Mouse (Mus musculus): ENCODE measurements around the gene Pcbp4. TPM values are rescaled to one million over a fixed set of nuclear protein-coding genes. Genes with fewer than 3 reads are reported as not detected.
A peak's percentile ranks its signal among the peaks of the same experiment; 100 is the strongest.

The Pcbp4 gene
- total RNA-seq, 1 experiment from 2014 or later = 1.2 TPM

DNA sequence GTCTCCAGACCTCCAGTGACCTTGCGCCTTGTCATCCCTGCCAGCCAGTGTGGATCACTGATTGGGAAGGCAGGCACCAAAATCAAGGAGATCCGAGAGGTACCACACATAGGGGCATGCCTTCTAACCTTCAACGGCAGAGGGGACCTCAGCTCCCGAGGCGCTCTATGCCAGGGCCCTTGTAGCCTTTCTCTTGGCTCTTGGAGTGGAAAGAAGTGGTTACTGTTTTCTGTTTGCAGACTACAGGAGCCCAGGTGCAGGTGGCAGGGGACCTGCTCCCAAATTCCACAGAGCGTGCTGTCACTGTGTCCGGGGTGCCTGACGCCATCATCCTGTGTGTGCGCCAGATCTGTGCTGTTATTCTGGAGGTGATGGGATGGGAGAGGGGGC lies 7.9 kb downstream of the Pcbp4 start:
- ATAC-seq (ENCODE audit: extremely low read depth, insufficient number of reproducible peaks, low FRiP score, poor library complexity, severe bottlenecking) = no peak

DNA sequence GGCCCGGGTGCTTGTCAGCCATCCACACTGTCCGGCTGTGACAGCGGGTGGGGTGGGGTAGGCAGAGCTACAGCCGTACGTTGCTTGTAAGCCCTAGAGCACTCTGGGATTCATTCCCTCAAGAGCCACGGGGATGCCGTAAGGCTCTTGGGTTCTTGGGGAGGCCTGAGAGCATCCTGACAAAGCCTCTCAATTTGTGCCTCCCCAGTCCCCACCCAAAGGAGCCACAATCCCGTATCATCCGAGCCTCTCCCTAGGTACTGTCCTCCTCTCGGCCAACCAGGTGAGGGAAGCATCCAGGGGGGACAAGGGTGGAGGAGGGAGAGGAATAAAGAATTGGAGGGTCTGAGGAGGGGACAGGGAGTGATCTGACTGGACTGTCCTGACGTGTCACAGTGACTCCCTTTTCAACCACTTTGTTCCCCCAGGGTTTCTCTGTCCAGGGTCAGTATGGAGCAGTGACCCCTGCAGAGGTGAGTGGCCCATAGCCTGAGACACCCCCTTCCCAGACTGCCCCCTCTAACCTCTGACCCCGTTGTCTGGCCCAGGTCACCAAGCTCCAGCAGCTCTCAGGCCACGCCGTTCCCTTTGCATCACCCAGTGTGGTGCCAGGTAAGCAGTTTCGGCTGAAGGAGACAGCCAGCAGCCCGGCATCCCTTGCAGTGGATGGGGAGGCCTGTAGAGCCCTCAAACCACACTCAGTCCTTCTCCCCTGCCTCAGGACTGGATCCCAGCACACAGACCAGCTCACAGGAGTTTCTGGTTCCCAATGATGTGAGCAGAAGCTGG lies 8.7 kb downstream of the Pcbp4 start:
- ATAC-seq (ENCODE audit: extremely low read depth, insufficient number of reproducible peaks, low FRiP score, poor library complexity, severe bottlenecking) = no peak

DNA sequence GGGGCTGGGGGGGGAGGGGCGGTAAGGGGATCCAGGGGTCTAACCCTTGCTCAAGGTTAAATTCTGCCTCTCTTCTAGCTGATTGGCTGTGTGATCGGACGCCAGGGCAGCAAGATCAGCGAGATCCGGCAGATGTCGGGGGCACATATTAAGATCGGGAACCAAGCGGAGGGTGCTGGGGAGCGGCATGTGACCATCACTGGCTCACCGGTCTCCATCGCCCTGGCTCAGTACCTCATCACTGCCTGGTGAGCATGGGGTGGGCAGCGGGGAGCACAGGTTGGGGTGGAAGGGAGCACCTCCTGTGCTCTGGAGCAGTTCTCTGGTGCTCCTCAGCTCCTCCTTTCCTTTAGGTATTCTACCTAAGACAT lies 9.3 kb downstream of the Pcbp4 start:
- no peak for ATAC-seq (ENCODE audit: extremely low read depth, insufficient number of reproducible peaks, low FRiP score, poor library complexity, severe bottlenecking)

DNA sequence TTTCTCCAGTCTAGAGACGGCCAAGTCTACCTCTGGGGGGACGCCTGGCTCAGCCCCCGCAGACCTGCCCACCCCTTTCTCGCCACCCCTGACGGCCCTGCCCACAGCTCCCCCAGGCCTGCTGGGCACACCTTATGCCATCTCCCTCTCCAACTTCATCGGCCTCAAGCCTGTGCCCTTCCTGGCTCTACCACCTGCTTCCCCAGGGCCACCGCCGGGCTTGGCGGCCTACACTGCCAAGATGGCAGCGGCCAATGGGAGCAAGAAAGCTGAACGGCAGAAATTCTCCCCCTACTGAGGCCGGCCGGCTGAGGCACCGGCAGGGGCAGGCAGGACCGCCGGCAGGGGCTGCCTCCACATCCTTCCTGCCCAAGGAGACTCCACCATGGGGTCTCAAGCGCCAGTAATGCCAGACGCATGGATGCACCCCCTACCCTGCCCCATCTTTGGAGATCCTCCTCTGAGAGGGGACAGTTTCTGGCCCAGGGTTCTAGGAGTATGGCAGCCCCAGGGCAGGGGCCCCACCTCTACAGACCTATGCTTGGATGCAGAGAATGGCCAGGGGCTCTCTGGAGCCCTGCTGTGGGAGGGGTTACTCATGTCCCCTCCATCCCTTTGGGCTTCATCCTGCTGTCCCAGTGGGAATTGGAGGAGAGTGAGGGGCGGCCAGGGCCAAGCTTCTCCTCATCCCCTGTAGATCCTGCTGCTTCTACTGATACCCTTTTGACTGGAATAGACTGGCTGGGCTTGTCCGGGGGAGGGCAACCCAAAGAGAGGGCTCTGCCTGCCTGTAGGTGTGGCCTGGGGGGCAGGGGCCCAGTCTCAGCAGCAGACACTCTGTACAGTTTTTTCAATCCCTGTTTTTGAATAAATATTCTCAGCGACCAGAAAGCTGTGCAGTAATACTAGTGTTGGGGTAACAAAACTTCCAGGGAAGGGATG lies 10.3 kb downstream of the Pcbp4 start:
- ATAC-seq (ENCODE audit: extremely low read depth, insufficient number of reproducible peaks, low FRiP score, poor library complexity, severe bottlenecking) = no peak

DNA sequence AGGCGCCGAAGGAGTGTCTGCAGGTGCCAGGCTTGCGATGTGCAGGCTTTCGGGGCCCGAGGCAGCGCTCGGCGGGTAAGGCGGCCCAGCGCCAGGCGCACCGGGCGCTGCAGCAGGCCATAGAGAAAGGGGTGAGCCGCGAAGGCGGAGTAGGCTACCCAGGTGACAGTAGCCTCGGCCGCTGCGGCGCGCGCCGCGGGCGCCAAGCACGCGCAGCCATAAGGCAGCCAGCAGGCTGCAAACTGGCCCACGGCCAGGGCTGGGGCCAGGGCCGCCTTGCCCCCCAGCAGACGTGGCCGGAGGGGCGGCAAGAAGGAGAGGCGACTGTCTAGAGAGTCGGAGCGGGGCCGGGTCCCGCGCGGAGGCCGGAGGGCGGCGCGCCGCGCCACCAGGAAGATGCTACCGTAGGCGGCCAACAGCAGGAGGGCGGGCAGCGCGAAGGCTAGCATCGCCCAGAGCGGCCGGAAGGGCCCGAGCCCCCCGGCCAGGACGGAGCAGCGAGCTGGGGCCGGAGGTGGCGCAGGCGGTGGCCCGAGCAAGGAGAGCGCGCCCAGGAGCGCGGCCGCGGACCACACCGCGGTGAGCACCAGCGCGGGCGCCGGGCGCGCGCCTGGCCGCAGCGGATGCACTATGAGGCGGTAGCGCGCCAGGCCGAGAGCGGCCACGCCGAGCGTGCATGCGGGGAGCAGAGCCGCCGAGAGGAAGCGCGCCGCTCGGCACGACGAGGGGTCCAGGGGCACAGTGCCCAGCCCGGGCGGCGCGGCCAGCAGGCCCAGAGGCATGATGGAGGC lies 11.9 kb downstream of the Pcbp4 start:
- no peak for ATAC-seq (ENCODE audit: extremely low read depth, insufficient number of reproducible peaks, low FRiP score, poor library complexity, severe bottlenecking)

DNA sequence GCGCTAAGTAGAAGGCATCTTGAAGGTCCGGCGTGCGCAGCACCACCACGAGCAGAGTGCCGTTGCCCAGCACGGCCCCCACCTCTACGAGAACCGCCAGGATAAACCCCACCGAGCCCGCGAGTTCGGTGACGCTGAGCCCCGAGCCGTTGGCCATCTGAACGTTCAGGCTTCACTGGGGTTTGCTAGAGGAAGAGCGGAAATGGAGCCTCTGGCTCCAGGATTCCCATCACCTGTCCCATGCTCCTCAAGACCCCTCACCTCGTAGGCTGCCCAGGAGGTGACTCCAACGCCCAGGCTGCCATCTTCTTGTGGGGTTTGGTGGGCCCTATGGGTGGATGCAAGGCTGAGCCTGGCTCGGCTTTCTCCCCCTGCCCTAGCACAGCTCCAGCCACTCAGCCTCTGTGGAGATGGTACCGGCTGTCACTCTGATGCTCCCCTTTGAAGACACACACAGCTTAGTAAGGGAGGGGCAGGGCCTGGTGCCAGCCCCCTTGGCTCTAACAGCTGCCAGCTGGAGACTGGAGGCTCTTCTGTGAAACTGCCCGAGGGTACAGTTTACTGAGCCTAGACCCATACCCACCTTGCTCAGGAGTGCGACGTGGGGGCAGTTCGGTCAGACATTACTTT lies 12.6 kb downstream of the Pcbp4 start, which contains the start of gene Gpr62:
Gene Gpr62, minus strand, starts transcription at position 368 of the 630 bp plus-strand sequence.
- no peak for ATAC-seq (ENCODE audit: extremely low read depth, insufficient number of reproducible peaks, low FRiP score, poor library complexity, severe bottlenecking)

DNA sequence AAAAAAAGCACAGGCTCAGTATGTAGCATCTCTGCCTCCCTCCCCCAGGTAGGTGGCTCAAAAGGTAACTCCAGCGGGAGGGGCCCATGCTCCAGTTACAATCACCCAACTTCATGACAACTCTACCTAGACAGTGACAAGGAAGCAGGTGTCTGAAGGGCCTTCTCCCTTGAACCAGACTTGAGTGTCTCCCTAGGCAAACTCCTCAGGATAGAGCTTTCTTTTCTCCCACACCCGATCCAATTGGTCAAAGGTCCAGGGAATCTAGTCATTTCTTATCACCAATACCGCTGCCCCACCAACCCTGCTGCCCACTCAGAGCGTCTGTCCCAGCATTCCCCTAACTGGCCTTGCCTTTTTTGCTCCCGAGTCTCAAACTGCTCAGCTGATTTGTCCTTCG lies 13.6 kb downstream of the Pcbp4 start:
- no peak for ATAC-seq (ENCODE audit: extremely low read depth, insufficient number of reproducible peaks, low FRiP score, poor library complexity, severe bottlenecking)

DNA sequence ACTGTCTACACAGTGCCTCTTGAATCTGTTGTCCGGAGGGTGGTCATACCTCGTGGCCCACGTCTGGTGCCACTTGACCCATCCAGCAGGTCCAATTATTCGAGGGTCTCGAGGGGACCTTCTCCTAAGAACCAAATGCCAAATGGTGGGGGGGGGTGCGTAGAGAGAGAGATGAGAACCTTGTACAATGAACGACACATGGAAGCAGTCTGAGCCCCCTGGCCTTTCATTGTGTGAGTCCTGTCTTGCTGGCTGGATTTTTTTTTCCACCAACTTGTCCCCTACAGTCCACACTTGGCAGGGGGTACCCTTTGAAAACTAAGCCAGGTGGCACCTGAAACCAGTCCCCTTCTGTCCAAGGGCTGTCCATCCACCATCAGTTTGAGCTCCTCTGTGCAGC lies 14.7 kb downstream of the Pcbp4 start:
- ATAC-seq (ENCODE audit: extremely low read depth, insufficient number of reproducible peaks, low FRiP score, poor library complexity, severe bottlenecking) = no peak

DNA sequence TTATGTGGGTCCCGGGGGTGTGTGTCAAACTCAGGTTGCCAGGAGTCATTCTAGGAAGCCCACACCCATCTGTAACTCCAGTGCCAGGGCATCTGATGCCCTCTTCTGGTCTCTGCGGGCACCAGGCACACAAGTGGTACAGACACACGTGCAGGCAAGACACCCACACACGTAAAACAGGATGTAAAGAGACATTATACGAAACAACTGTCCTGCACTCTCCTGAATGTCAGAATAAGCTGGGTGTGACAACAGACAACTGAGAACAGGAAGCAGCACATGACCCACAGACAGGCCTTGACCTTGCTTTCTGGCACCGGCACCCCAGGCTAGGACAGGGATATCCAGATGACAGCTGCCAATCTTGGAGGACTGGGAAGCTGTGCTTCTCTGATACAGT lies 16.2 kb downstream of the Pcbp4 start:
- ATAC-seq (ENCODE audit: extremely low read depth, insufficient number of reproducible peaks, low FRiP score, poor library complexity, severe bottlenecking) = no peak

DNA sequence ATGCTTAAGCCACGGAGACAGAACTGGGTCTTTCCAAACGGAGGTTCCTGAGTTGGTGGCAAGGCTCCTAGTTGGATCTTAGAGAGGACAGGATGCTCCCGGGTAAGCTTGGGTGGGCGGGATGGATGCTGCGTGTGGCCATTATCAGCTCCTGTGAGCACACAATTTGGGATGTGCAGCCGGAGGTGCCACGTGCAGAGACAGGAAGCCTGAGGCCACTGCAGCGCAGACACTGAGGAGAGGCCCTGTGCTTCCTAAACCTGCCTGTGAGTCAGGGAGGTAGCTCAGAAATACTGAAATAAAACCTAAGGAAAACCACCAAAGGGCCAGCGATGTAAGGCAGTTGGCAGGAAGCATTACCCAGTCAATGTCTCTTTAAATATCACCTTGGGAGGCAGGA lies 16.7 kb downstream of the Pcbp4 start:
- ATAC-seq (ENCODE audit: extremely low read depth, insufficient number of reproducible peaks, low FRiP score, poor library complexity, severe bottlenecking) = no peak

DNA sequence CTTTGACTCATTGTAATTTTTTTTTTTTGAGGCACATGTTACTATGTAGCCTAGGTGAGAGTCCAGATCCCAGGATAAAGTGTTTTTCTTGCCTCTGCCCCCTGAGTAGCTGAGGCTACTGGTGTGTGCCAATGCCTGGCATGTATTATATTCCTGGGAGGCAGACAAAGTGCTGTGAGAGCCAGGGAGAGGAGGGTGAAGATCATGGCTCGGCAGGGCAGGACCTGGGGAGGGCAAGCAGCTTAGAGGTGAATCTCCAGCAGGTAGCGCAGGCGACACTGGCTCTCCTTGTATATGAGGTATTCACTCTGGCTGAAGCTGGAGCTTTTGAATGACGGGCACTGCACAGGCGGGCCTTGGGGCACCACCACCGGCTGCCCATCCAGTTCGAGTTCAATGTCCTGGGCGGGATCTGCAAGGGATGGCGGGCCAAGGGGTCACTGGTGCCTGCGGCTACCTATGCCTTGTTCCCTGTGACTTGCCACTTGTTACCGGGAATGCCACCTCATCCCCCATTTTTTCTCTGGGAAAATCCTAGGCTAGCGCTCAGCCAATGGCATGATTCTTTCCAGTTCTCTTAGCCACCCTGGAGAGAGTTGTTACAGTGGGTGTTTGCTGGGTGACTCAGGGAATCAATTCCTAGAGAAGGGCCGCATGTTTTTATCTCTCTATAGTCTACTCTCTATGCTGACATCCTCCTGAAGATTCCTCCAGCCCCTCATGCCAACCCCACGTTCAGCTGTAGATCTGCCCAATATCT lies 18.1 kb downstream of the Pcbp4 start:
- ATAC-seq (ENCODE audit: extremely low read depth, insufficient number of reproducible peaks, low FRiP score, poor library complexity, severe bottlenecking) = no peak

DNA sequence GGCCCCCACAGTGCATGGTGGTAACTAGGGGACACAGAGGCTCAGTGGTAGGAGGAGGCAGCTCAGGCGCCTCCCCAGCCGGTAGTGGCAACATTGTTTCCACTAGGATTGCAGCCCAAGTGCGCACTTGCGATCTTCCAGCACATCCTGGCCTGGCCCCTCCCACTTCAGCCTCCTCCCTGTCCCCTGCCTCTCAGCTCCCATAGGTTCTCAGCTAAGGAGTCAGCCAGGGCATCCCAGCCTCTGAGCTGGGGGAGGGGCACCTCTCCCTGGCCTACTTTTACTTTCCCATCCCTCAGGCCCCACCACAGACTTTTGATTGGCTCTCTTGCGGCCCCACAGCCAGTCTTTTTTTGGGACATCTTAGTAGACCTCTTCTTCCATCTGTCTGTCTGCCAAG lies 18.8 kb downstream of the Pcbp4 start:
- ATAC-seq (ENCODE audit: extremely low read depth, insufficient number of reproducible peaks, low FRiP score, poor library complexity, severe bottlenecking) = no peak

DNA sequence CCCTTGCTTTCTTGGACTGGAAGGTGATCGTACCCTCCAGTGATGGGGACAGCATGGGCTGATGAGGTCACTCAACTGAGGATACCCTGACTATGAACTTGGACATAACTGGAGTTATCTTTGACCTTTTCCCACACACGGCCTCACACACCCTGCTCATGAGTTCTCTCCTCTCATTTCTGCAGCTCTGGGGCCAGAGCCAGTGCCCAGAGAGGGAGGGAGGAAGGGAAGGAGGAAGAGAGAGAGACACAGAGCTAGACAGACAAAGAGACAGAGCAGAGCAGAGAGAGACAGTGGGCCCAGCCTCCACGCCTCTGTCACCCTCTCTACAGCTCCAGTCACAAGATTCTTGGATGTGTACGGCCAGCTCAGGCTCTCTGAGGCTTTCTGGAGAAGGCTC lies 19.2 kb downstream of the Pcbp4 start:
- no peak for ATAC-seq (ENCODE audit: extremely low read depth, insufficient number of reproducible peaks, low FRiP score, poor library complexity, severe bottlenecking)

DNA sequence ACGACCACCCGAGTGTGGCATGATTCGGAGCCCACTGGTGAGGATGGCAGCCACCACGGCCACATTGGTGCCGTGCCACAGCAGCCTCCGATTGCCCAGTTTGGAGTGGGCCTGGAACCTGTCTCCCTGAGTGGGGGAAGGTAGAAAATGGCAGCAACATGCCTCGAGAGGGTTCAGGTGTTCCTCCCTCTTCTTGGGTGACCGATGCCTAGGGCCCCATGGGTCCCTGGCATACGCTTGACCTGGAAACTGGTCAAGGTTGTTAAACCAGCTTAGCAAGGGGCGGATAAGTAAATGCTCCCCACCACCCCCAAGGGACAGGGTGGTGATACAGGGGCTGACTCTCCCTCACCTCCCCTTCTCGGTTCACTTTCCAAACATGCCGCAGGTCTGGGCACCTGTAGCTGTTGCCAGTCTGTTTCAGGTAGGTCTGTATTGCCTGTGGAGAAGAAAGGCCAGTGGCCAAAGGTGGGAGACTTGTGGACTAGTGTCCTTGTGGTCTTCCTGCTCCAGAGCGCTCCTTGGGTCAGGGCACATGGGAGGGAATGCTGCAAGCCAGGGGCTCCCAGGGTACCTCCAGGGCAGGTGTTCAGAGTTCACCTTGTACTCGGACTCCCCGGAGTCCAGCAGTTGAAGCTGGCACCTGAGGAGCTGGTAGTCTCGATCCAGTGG lies 20.1 kb downstream of the Pcbp4 start:
- no peak for ATAC-seq (ENCODE audit: extremely low read depth, insufficient number of reproducible peaks, low FRiP score, poor library complexity, severe bottlenecking)

DNA sequence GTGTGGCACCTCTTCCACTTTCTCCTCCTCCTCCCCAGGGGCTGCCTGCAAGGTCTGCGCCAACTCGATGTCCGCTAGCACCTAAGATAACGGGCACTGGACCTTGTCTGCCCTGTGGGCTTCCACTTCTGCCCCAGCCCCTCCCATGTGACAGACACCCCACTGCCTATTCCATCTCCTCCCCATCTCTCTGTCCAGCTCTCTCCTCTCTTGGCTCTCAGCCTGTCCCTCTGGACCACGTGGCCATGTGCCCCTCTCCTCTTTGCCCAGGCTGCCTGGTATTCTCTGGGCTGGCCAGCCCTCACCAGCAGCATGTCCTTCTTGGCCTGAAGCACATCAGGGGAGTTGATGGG lies 20.6 kb downstream of the Pcbp4 start:
- ATAC-seq (ENCODE audit: extremely low read depth, insufficient number of reproducible peaks, low FRiP score, poor library complexity, severe bottlenecking) = no peak

DNA sequence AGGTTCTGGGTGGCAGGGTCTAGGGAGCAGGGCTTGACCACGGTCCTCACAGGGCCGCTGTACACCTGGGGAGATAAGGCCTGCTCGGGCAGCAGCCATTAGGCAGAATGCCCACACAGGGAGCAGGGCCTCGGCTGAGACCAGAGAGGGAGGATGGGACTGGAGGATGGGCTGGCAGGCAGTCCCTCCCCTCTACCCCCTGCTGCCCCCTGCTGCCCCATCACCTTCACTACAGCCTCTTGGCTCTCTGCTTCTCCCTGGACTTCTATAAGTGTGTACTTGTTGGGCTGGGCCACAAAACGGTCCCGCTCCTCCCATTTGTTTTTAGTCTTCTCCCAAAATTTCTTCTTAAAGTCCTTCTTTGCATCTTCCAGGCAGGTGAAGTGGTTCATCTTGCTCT lies 21.4 kb downstream of the Pcbp4 start:
- ATAC-seq (ENCODE audit: extremely low read depth, insufficient number of reproducible peaks, low FRiP score, poor library complexity, severe bottlenecking) = peak; percentile 23; the same call in 1 of the 2 replicates

DNA sequence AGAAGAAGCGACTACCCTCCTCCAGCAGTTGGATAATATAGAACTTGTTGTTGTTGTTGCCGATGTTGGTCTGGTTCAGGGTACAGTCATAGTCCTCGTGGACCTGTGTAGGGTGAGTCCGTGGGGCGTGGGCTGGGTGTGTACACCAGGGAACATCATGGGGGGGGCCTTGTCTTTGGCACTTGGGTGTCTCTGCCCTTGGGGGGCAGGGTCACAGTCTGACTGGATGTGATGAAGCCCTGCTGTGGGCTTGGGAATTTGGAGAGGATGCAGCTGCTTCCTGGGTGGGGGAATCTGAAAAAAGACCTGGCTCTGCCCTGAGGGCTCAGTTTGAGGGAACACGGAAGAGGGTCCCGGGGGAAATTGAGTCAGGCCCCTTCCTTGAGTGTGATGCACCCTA lies 22.0 kb downstream of the Pcbp4 start:
- ATAC-seq (ENCODE audit: extremely low read depth, insufficient number of reproducible peaks, low FRiP score, poor library complexity, severe bottlenecking) = no peak

DNA sequence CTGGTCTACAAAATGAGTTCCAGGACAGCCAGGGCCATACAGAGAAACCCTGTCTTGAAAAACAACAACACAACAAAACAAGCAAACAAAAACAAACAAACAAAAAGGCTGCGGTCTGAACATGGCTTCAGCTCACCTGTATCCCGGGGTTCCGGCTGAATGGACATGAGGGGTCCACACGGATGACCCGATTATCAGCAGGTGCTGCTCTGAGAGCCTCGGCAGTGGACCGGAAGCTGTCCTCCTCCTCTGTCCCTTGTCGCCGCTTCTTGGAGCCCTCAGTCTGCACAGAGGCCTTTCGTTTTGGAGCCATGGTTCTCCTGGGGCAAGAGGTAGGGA lies 22.5 kb downstream of the Pcbp4 start, which contains the start of gene Rrp9:
Gene Rrp9, plus strand, starts transcription at position 301 of the 339 bp plus-strand sequence.
- no peak for ATAC-seq (ENCODE audit: extremely low read depth, insufficient number of reproducible peaks, low FRiP score, poor library complexity, severe bottlenecking)
